Mouse (Mus musculus): ENCODE data around the gene Itpr1. TPM values are rescaled to one million over a fixed set of nuclear protein-coding genes. Genes with fewer than 3 reads are reported as not detected.

Itpr1 gene
- polyA plus RNA-seq, 1 experiment from 2014 or later: 10.2 TPM

GRCm38 (mm10) chr6:108486212-108486992 lies 273.5 kb downstream of the Itpr1 start:
- Histone ChIP-seq H3K36me3 (replicated peaks) (no peaks in the 10 kb centered on the region), H3K27me3 (no peaks in the 10 kb centered on the region), H3K4me2 (no peak overlapping the region), H3K9me3 (no peaks in the 10 kb centered on the region), H3K9ac (no peak overlapping the region), H3K4me3 (replicated peaks) (no peak overlapping the region), H3K27ac (no peak overlapping the region), H3K4me1 (no peaks in the 10 kb centered on the region)
- WGBS: 87% methylated on average over 7 of the region's 7 CpGs
- no peak for ATAC-seq (ENCODE audit: low FRiP score)

DNA sequence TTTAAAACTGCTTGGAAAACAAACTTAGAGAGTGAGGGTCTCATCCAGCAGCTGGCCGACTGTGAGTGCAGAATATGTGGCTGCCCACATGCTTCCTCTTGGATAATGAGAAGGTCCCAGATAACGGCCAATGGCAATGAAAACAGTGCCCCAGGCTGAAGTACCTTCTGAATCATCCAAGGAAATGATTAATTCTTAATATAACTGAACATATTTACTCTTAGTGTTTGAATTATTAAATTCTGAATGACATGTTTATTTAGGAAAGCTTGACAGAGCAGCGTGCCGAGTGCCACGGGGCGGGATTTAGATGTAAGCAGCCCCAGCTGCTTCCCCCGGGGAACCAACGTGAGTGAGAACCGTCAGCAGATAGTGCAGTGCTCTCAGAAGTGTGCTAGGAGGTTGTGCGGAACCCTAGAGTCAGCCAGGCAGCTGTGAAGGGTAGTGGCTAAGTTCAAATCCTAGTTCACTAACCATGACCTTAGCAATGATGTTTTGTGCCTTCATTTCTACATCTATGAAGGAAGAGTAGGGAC lies 274.5 kb downstream of the Itpr1 start:
- Histone ChIP-seq H3K4me1 (no peaks in the 10 kb centered on the region), H3K27ac (no peak overlapping the region), H3K4me3 (replicated peaks) (no peak overlapping the region), H3K9ac (no peak overlapping the region), H3K9me3 (no peaks in the 10 kb centered on the region), H3K4me2 (no peak overlapping the region), H3K36me3 (replicated peaks) (no peaks in the 10 kb centered on the region), H3K27me3 (no peaks in the 10 kb centered on the region)
- ATAC-seq (ENCODE audit: low FRiP score): no peak
- 85% methylated on average over 10 of the region's 10 CpGs for WGBS

- 90% methylated on average over 5 of the region's 5 CpGs for WGBS
- H3K4me2 ChIP-seq: no peak overlapping the region
Observed at GRCm38 (mm10) chr6:108488250-108488649, 275.4 kb downstream of the Itpr1 start.

DNA sequence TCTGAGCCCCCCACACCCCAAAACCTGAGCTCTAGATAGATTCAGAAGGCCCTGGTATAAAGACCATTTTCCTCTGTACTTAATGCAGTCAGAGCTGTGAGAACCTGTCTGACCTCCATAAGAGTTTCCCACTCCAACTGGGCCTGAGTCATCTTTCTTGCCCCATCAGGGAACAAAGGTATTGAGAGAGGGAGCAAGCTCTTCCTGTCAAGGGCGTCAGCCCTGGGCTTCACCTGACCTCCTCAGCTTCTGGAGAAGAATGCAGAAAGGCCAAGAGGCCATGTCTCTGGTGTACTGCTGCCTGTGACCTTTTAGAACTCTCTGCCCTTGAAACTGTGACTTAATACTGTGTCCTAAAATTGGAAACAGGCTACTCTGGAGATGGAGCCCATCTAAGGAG lies 279.1 kb downstream of the Itpr1 start:
- ATAC-seq (ENCODE audit: low FRiP score): no peak
- 83% methylated on average over 1 of the region's 1 CpGs for WGBS
- Histone ChIP-seq H3K27me3 (no peaks in the 10 kb centered on the region), H3K4me2 (no peak overlapping the region), H3K36me3 (replicated peaks) (0 out of 2 replicates have a peak, but pooled peaks cover 4% of the 10 kb centered on the region), H3K27ac (no peak overlapping the region), H3K4me3 (replicated peaks) (no peak overlapping the region), H3K9me3 (no peaks in the 10 kb centered on the region), H3K4me1 (peaks cover 2% of the 10 kb centered on the region; the same call in 1 of the 2 replicates), H3K9ac (no peak overlapping the region)

More at GRCm38 (mm10) chr6:108488250-108488649, 275.4 kb downstream of the Itpr1 start:
- Histone ChIP-seq H3K9ac (no peak overlapping the region), H3K27me3 (no peaks in the 10 kb centered on the region), H3K9me3 (no peaks in the 10 kb centered on the region), H3K36me3 (replicated peaks) (no peaks in the 10 kb centered on the region), H3K4me3 (replicated peaks) (no peak overlapping the region), H3K27ac (no peak overlapping the region), H3K4me1 (no peaks in the 10 kb centered on the region)
- ATAC-seq (ENCODE audit: low FRiP score): no peak

DNA sequence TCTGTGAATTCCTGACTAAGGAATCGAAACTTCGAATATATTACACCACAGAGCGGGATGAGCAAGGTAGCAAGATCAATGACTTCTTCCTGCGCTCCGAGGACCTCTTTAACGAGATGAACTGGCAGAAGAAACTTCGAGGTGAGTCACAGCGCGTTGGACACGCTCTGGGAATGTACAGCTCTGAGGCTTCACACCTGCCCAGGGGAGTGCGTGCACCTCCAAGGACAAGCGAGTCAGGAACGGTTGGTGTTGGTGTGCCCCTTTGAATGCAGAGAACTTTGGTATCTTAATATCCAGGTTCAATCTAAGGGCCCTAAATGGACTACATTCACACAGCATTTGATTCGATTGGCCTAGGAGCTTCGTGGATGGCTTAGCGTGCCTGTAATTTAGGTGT lies 280.9 kb downstream of the Itpr1 start:
- no peak overlapping the region for H3K9ac ChIP-seq
- no peak overlapping the region for H3K4me3 ChIP-seq (replicated peaks)
- H3K9me3 ChIP-seq: no peaks in the 10 kb centered on the region
- WGBS: 94% methylated on average over 16 of the region's 16 CpGs
- H3K4me2 ChIP-seq: no peak overlapping the region
- H3K27me3 ChIP-seq: no peaks in the 10 kb centered on the region
- H3K4me1 ChIP-seq: peaks cover 2% of the 10 kb centered on the region; the same call in 1 of the 2 replicates
- 0 out of 2 replicates have a peak, but pooled peaks cover 4% of the 10 kb centered on the region for H3K36me3 ChIP-seq (replicated peaks)
- H3K27ac ChIP-seq: no peak overlapping the region
- ATAC-seq (ENCODE audit: low FRiP score): no peak

DNA sequence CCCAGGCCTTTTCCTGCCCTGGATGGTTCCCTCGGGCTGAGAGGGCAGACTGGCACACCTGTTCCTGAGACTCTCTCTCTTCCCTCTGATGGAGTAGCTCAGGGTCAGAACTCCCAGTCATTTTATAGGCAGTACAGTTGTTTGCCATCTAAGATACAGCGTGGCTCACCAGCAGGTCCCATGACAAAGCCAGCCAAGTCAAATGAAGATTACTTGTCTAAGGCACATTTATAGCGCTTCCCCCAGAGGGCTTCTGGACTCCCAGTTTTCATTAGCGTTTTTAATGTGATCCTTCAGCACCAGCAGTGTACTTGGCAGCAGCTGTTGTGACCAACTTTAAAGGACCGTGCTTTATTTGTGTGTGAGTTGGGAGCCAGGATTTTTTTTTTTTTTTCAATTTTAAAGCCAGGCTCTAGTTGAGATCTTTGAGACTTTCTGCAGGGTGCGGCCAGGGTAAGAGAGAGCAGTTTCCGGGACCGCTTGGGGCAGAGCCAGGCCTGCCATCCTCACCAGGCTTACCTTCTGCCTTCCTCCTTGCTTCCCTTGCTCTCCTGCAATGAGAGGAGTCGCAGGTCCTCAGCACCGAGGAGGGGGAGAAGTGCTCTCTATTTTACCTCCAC lies 281.4 kb downstream of the Itpr1 start:
- Histone ChIP-seq H3K36me3 (replicated peaks) (0 out of 2 replicates have a peak, but pooled peaks cover 8% of the 10 kb centered on the region), H3K4me1 (peaks cover 2% of the 10 kb centered on the region; the same call in 1 of the 2 replicates), H3K27ac (no peak overlapping the region), H3K9ac (no peak overlapping the region), H3K9me3 (no peaks in the 10 kb centered on the region), H3K27me3 (no peaks in the 10 kb centered on the region), H3K4me3 (replicated peaks) (no peak overlapping the region), H3K4me2 (no peak overlapping the region)
- no peak for ATAC-seq (ENCODE audit: low FRiP score)
- WGBS: 82% methylated on average over 10 of the region's 10 CpGs

DNA sequence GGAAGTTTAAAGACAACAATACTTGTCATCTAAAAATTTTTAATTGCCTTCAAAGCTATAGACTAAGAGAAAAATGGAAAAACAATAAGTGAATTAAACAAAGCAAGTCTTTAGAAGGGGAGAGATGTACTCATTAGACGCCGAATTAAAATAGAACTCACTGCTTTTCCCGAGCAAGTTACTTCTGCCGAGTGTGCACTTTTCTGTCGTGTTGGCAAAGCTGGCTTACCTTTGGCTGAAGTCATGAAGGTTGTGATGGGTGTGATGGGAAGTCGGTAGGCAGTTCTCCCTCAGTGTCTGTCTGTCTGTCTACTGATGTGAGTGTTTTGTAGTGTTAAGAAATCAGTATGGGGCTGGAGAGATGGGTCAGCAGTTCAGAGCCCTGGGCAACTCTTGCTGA lies 282.1 kb downstream of the Itpr1 start:
- Histone ChIP-seq H3K27me3 (no peaks in the 10 kb centered on the region), H3K4me3 (replicated peaks) (no peak overlapping the region), H3K9ac (no peak overlapping the region), H3K9me3 (no peaks in the 10 kb centered on the region), H3K4me1 (peaks cover 2% of the 10 kb centered on the region; the same call in 1 of the 2 replicates), H3K36me3 (replicated peaks) (0 out of 2 replicates have a peak, but pooled peaks cover 8% of the 10 kb centered on the region), H3K27ac (no peak overlapping the region), H3K4me2 (no peak overlapping the region)
- WGBS: 74% methylated on average over 6 of the region's 6 CpGs
- ATAC-seq (ENCODE audit: low FRiP score): no peak

- 96% methylated on average over 7 of the region's 7 CpGs for WGBS
- Histone ChIP-seq H3K4me1 (peaks cover 2% of the 10 kb centered on the region; the same call in 1 of the 2 replicates), H3K9me3 (no peaks in the 10 kb centered on the region), H3K27ac (no peak overlapping the region), H3K27me3 (no peaks in the 10 kb centered on the region), H3K9ac (no peak overlapping the region), H3K4me2 (no peak overlapping the region), H3K4me3 (replicated peaks) (no peak overlapping the region), H3K36me3 (replicated peaks) (0 out of 2 replicates have a peak, but pooled peaks cover 8% of the 10 kb centered on the region)
- no peak for ATAC-seq (ENCODE audit: low FRiP score)
Observed at GRCm38 (mm10) chr6:108498070-108498469, 285.2 kb downstream of the Itpr1 start.

DNA sequence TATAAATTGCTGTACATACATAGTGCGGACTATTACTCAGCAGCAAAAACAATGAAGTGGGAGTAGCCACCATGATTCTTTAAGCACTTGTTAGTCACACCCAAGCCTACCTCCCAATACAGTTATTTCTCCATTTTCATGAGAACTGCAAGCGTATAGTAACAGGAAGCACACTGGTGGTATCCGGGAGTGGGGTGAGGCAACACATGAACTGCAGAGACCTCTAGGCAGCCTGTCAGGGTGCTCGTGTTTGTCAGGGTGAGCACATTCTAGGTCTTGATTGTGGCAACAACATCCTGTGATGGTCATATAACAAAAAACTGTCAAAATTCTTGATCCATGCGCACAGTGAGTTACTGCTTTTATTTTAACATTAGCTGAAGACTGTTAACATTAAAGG lies 290.8 kb downstream of the Itpr1 start:
- 93% methylated on average over 5 of the region's 5 CpGs for WGBS
- Histone ChIP-seq H3K4me1 (no peaks in the 10 kb centered on the region), H3K27me3 (no peaks in the 10 kb centered on the region), H3K9me3 (no peaks in the 10 kb centered on the region), H3K27ac (no peak overlapping the region), H3K9ac (no peak overlapping the region), H3K36me3 (replicated peaks) (0 out of 2 replicates have a peak, but pooled peaks cover 4% of the 10 kb centered on the region), H3K4me2 (no peak overlapping the region), H3K4me3 (replicated peaks) (no peak overlapping the region)
- no peak for ATAC-seq (ENCODE audit: low FRiP score)

- H3K4me2 ChIP-seq: no peak overlapping the region
- H3K4me3 ChIP-seq (replicated peaks): no peak overlapping the region
- no peak for ATAC-seq (ENCODE audit: low FRiP score)
- no peaks in the 10 kb centered on the region for H3K27me3 ChIP-seq
- H3K9ac ChIP-seq: no peak overlapping the region
- WGBS: 82% methylated on average over 7 of the region's 7 CpGs
- no peak overlapping the region for H3K27ac ChIP-seq
- no peaks in the 10 kb centered on the region for H3K9me3 ChIP-seq
- no peaks in the 10 kb centered on the region for H3K4me1 ChIP-seq
- H3K36me3 ChIP-seq (replicated peaks): no peaks in the 10 kb centered on the region
Observed at GRCm38 (mm10) chr6:108504717-108505116, 291.8 kb downstream of the Itpr1 start.

GRCm38 (mm10) chr6:108506161-108506560 lies 293.3 kb downstream of the Itpr1 start:
- H3K27ac ChIP-seq: no peak overlapping the region
- no peaks in the 10 kb centered on the region for H3K27me3 ChIP-seq
- WGBS: 95% methylated on average over 3 of the region's 3 CpGs
- no peak overlapping the region for H3K4me3 ChIP-seq (replicated peaks)
- H3K9me3 ChIP-seq: no peaks in the 10 kb centered on the region
- no peak overlapping the region for H3K9ac ChIP-seq
- no peak overlapping the region for H3K4me2 ChIP-seq
- no peak for ATAC-seq (ENCODE audit: low FRiP score)
- H3K4me1 ChIP-seq: no peaks in the 10 kb centered on the region
- H3K36me3 ChIP-seq (replicated peaks): no peaks in the 10 kb centered on the region

GRCm38 (mm10) chr6:108507337-108507736 lies 294.4 kb downstream of the Itpr1 start:
- no peak for ATAC-seq (ENCODE audit: low FRiP score)
- Histone ChIP-seq H3K9me3 (no peaks in the 10 kb centered on the region), H3K4me3 (replicated peaks) (no peak overlapping the region), H3K27me3 (no peaks in the 10 kb centered on the region), H3K9ac (no peak overlapping the region), H3K36me3 (replicated peaks) (no peaks in the 10 kb centered on the region), H3K4me2 (no peak overlapping the region), H3K27ac (no peak overlapping the region), H3K4me1 (no peaks in the 10 kb centered on the region)
- WGBS: 92% methylated on average over 3 of the region's 3 CpGs

Measured in forebrain, embryonic 12.5 days (tissue).